Mouse (Mus musculus): ENCODE data around the gene Csf2rb.

DNA sequence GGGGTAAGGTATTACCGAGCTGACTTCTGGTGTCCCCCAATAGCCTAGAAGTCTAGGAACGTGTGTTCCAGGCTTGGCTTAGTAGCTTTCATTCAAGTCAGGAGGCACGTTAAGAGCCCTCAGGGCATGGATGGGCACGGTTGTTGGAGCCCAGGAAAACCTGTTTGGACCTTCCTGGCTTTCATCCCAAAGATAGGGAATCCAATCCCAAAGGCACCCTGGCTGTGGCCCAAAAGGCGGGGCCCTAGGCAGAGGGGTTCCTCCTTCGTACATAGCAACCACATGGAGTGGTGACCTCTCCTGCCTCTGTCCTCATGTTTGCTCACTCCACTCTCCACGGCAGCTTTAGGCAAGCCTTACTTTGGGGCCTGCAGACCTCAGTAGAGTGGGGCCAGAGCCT, 76.9 kb downstream of the Csf2rb start:
- TF ChIP-seq CTCF (IDR thresholded peaks at IDR 0.05) = no peak
- TF ChIP-seq EP300 (IDR thresholded peaks at IDR 0.05) = peak; percentile 72

Data from lung, postnatal 0 days (tissue).